Mouse (Mus musculus) heart, embryonic 13.5 days (tissue): Measurements from ENCODE around the gene Tmprss11f. TPM values are rescaled to one million over a fixed set of nuclear protein-coding genes. Genes with fewer than 3 reads are reported as not detected.
"Not testable (repeated sequence)": the region's sequence is repeated elsewhere in the genome, so short reads cannot be mapped to it uniquely, and the experiment has no call there.

Experiments
- ATAC-seq: fragments of 200-750 bp; cut with Nextera tagmentation; 2 replicates; pipeline ENCODE4 v1.8.0; 2017; ENCODE audit warnings: moderate TSS enrichment; ENCODE audit not compliant: insufficient number of reproducible peaks, low FRiP score, low TSS enrichment; ENCODE audit errors: extremely low read depth
- H3K27ac ChIP-seq: fragments of 300-500 bp; sonication (generic); replicated peaks from 2 replicates; pipeline ENCODE4 v1.5.1; 2015; ENCODE audit warnings: moderate library complexity, mild to moderate bottlenecking, inconsistent platforms
- H3K27me3 ChIP-seq: fragments of 300-500 bp; sonication (generic); replicated peaks from 2 replicates; pipeline ENCODE4 v1.6.1; 2015; ENCODE audit warnings: mild to moderate bottlenecking, inconsistent platforms
- H3K36me3 ChIP-seq: fragments of 300-500 bp; sonication (generic); 2 replicates; pipeline ENCODE4 v1.6.1; 2015; ENCODE audit warnings: mild to moderate bottlenecking, inconsistent platforms
- H3K4me1 ChIP-seq: fragments of 300-500 bp; sonication (generic); 2 replicates; pipeline ENCODE4 v1.6.1; 2015; ENCODE audit warnings: inconsistent platforms
- H3K4me2 ChIP-seq: fragments of 300-500 bp; sonication (generic); 2 replicates; pipeline ENCODE4 v1.6.1; 2015; ENCODE audit warnings: inconsistent platforms, mild to moderate bottlenecking, moderate library complexity
- H3K4me3 ChIP-seq: fragments of 300-500 bp; sonication (generic); 2 replicates; pipeline ENCODE4 v1.5.1; 2015; ENCODE audit warnings: moderate library complexity, mild to moderate bottlenecking, inconsistent platforms
- H3K9ac ChIP-seq: fragments of 300-500 bp; sonication (generic); 2 replicates; pipeline ENCODE4 v1.6.1; 2015; ENCODE audit warnings: inconsistent platforms, mild to moderate bottlenecking, moderate library complexity
- H3K9me3 ChIP-seq: fragments of 300-500 bp; sonication (generic); 2 replicates; pipeline ENCODE4 v1.6.1; 2016; ENCODE audit warnings: inconsistent platforms
- WGBS: fragments of 180-500 bp; shearing (Covaris S2); methylation state at CpG from one replicate; pipeline ENCODE4 v1.1.7; 2015; ENCODE audit warnings: mixed read lengths; 5-methylcytosine and 5-hydroxymethylcytosine counted together
- polyA plus RNA-seq: library from polyadenylated mRNA; unstranded; fragments of >200 nt; fragmentation: Nextera tagmentation; extraction: Ambion mirVana; gene quantifications from 2 replicates; pipeline ENCODE4 v1.2.1, GENCODE M21; 2015

Gene Tmprss11f
- not detected in 2 replicates for polyA plus RNA-seq

- ATAC-seq = no peak
- no peaks in the 10 kb centered on the region for H3K9me3 ChIP-seq
- no peaks in the 10 kb centered on the region for H3K27me3 ChIP-seq
- H3K9ac ChIP-seq = no peak within 1 kb of the TSS
- H3K4me2 ChIP-seq = no peak within 1 kb of the TSS
- no peak within 1 kb of the TSS for H3K27ac ChIP-seq
- no peaks in the 10 kb centered on the region for H3K36me3 ChIP-seq
- H3K4me3 ChIP-seq = no peak within 1 kb of the TSS
- 0 out of 2 replicates have a peak, but pooled peaks cover 2% of the 10 kb centered on the region for H3K4me1 ChIP-seq
- 69% methylated on average over 5 of the region's 5 CpGs for WGBS
Measured at GRCm38 (mm10) chr5:86632324-86632723, at the start of gene Tmprss11f. Tmprss11f (minus strand) TSS chr5:86632424.

GRCm38 (mm10) chr5:86676262-86676661 is 44.0 kb upstream of the Tmprss11f start, which contains the start of gene Tmprss11b:
Tmprss11b (minus strand) TSS chr5:86676362.
- Histone ChIP-seq H3K4me2 (no peak within 1 kb of the TSS), H3K9me3 (no peaks in the 10 kb centered on the region), H3K27me3 (no peaks in the 10 kb centered on the region), H3K9ac (no peak within 1 kb of the TSS), H3K4me3 (no peak within 1 kb of the TSS), H3K27ac (no peak within 1 kb of the TSS), H3K4me1 (no peaks in the 10 kb centered on the region), H3K36me3 (no peaks in the 10 kb centered on the region)
- no peak for ATAC-seq
- WGBS = 63% methylated on average over 5 of the region's 5 CpGs

- not testable (repeated sequence) for H3K4me3 ChIP-seq, H3K27me3 ChIP-seq, H3K9me3 ChIP-seq, H3K9ac ChIP-seq, ATAC-seq, H3K27ac ChIP-seq, H3K4me1 ChIP-seq, H3K4me2 ChIP-seq, H3K36me3 ChIP-seq
- WGBS = 19% methylated on average over 4 of the region's 4 CpGs
Measured at GRCm38 (mm10) chr5:86649185-86649584, 17.0 kb upstream of the Tmprss11f start.

- no peak; the same call in 1 of the 2 replicates for ATAC-seq
Measured at GRCm38 (mm10) chr5:86640795-86641194, 8.6 kb upstream of the Tmprss11f start.

GRCm38 (mm10) chr5:86630700-86631099 is 1.5 kb downstream of the Tmprss11f start:
- Histone ChIP-seq H3K27ac (no peak overlapping the region), H3K36me3 (no peaks in the 10 kb centered on the region), H3K4me1 (0 out of 2 replicates have a peak, but pooled peaks cover 2% of the 10 kb centered on the region), H3K9ac (no peak overlapping the region), H3K4me3 (no peak overlapping the region), H3K4me2 (no peak overlapping the region), H3K9me3 (no peaks in the 10 kb centered on the region), H3K27me3 (no peaks in the 10 kb centered on the region)
- 40% methylated on average over 2 of the region's 2 CpGs for WGBS
- no peak for ATAC-seq

More at GRCm38 (mm10) chr5:86640795-86641194, 8.6 kb upstream of the Tmprss11f start:
- WGBS = 14% methylated on average over 3 of the region's 3 CpGs
- no peak overlapping the region for H3K4me3 ChIP-seq
- peaks cover 7% of the 10 kb centered on the region for H3K4me1 ChIP-seq
- no peak overlapping the region for H3K9ac ChIP-seq
- no peaks in the 10 kb centered on the region for H3K36me3 ChIP-seq
- no peaks in the 10 kb centered on the region for H3K9me3 ChIP-seq
- H3K4me2 ChIP-seq = no peak overlapping the region
- H3K27ac ChIP-seq = no peak overlapping the region
- H3K27me3 ChIP-seq = 0 out of 2 replicates have a peak, but pooled peaks cover 3% of the 10 kb centered on the region

GRCm38 (mm10) chr5:86621778-86622177 is 10.4 kb downstream of the Tmprss11f start:
- H3K4me2 ChIP-seq = no peak overlapping the region
- H3K9me3 ChIP-seq = no peaks in the 10 kb centered on the region

GRCm38 (mm10) chr5:86585896-86586295 is 46.3 kb downstream of the Tmprss11f start:
- H3K27ac ChIP-seq = no peak overlapping the region
- H3K27me3 ChIP-seq = no peaks in the 10 kb centered on the region
- 69% methylated on average over 3 of the region's 3 CpGs for WGBS
- H3K4me2 ChIP-seq = no peak overlapping the region
- no peaks in the 10 kb centered on the region for H3K4me1 ChIP-seq
- no peak overlapping the region for H3K9ac ChIP-seq
- no peak for ATAC-seq
- no peaks in the 10 kb centered on the region for H3K36me3 ChIP-seq
- H3K9me3 ChIP-seq = no peaks in the 10 kb centered on the region
- no peak overlapping the region for H3K4me3 ChIP-seq

More at GRCm38 (mm10) chr5:86621778-86622177, 10.4 kb downstream of the Tmprss11f start:
- Histone ChIP-seq H3K27ac (no peak overlapping the region), H3K9ac (no peak overlapping the region), H3K36me3 (no peaks in the 10 kb centered on the region), H3K4me3 (no peak overlapping the region), H3K4me1 (no peaks in the 10 kb centered on the region), H3K27me3 (no peaks in the 10 kb centered on the region)
- WGBS = 60% methylated on average over 1 of the region's 1 CpGs
- ATAC-seq = no peak

- H3K4me2 ChIP-seq = no peak overlapping the region
- ATAC-seq = no peak
- no peak overlapping the region for H3K9ac ChIP-seq
- no peak overlapping the region for H3K4me3 ChIP-seq
- 72% methylated on average over 5 of the region's 5 CpGs for WGBS
- H3K36me3 ChIP-seq = no peaks in the 10 kb centered on the region
- H3K27ac ChIP-seq = no peak overlapping the region
- no peaks in the 10 kb centered on the region for H3K4me1 ChIP-seq
- no peaks in the 10 kb centered on the region for H3K9me3 ChIP-seq
- H3K27me3 ChIP-seq = no peaks in the 10 kb centered on the region
Measured at GRCm38 (mm10) chr5:86582618-86583017, 49.6 kb downstream of the Tmprss11f start.

- H3K4me3 ChIP-seq = no peak overlapping the region
- no peaks in the 10 kb centered on the region for H3K36me3 ChIP-seq
- no peaks in the 10 kb centered on the region for H3K9me3 ChIP-seq
- H3K4me1 ChIP-seq = no peaks in the 10 kb centered on the region
- H3K9ac ChIP-seq = no peak overlapping the region
- WGBS = 69% methylated on average over 5 of the region's 5 CpGs
- no peak for ATAC-seq
- no peaks in the 10 kb centered on the region for H3K27me3 ChIP-seq
- H3K27ac ChIP-seq = no peak overlapping the region
- no peak overlapping the region for H3K4me2 ChIP-seq
Measured at GRCm38 (mm10) chr5:86581998-86582397, 50.2 kb downstream of the Tmprss11f start.

GRCm38 (mm10) chr5:86578761-86579160 is 53.5 kb downstream of the Tmprss11f start:
- ATAC-seq, H3K4me1 ChIP-seq, H3K9me3 ChIP-seq, H3K36me3 ChIP-seq, H3K27ac ChIP-seq, H3K9ac ChIP-seq, H3K4me3 ChIP-seq, H3K27me3 ChIP-seq, H3K4me2 ChIP-seq: not testable (repeated sequence)
- WGBS = 72% methylated on average over 8 of the region's 8 CpGs

- Histone ChIP-seq H3K27ac (no peak overlapping the region), H3K4me3 (no peak overlapping the region), H3K9ac (no peak overlapping the region), H3K4me1 (no peaks in the 10 kb centered on the region), H3K36me3 (no peaks in the 10 kb centered on the region), H3K27me3 (no peaks in the 10 kb centered on the region), H3K9me3 (no peaks in the 10 kb centered on the region), H3K4me2 (no peak overlapping the region)
- no peak for ATAC-seq
- WGBS = 66% methylated on average over 2 of the region's 2 CpGs
Measured at GRCm38 (mm10) chr5:86546693-86547092, 85.5 kb downstream of the Tmprss11f start.

GRCm38 (mm10) chr5:86540601-86541000 is 91.6 kb downstream of the Tmprss11f start:
- Histone ChIP-seq H3K27me3 (no peaks in the 10 kb centered on the region), H3K4me3 (no peak overlapping the region), H3K27ac (no peak overlapping the region), H3K9ac (no peak overlapping the region), H3K9me3 (no peaks in the 10 kb centered on the region), H3K4me1 (no peaks in the 10 kb centered on the region), H3K4me2 (no peak overlapping the region), H3K36me3 (no peaks in the 10 kb centered on the region)
- WGBS = 56% methylated on average over 3 of the region's 3 CpGs
- ATAC-seq = no peak
